Mouse (Mus musculus) T-helper 17 cell (primary cell): ENCODE data around the gene Neurl1b.

ENCODE experiments used
- in situ Hi-C, 2 experiments: fragments of 300-600 bp; cut with MboI, MseI; formaldehyde crosslinking; loops; 1 replicate in 1 of 2; 2 replicates in 1 of 2; pipeline ENCODE4 v1.15.1; 2025; ENCODE audit warnings: high pct_unique_total_duplicates in 2 of 2

Neurl1b gene

GRCm38 (mm10) chr17:26414523-26415354 lies at the start of gene Neurl1b:
TSS of gene Neurl1b (plus strand) at chr17:26414829.
- in situ Hi-C loops = no loop called here

GRCm38 (mm10) chr17:26366792-26367191 lies 47.8 kb upstream of the Neurl1b start:
- in situ Hi-C loops = no loop called here

- in situ Hi-C loops = no loop called here
Observed at GRCm38 (mm10) chr17:26368336-26368992, 46.2 kb upstream of the Neurl1b start.

GRCm38 (mm10) chr17:26370521-26371245 lies 43.9 kb upstream of the Neurl1b start:
- in situ Hi-C loops = no loop called here

- in situ Hi-C loops = no loop called here
Observed at GRCm38 (mm10) chr17:26371246-26371535, 43.4 kb upstream of the Neurl1b start.

- in situ Hi-C loops = no loop called here
Observed at GRCm38 (mm10) chr17:26373211-26373610, 41.4 kb upstream of the Neurl1b start.

GRCm38 (mm10) chr17:26376416-26376815 lies 38.2 kb upstream of the Neurl1b start:
- in situ Hi-C loops = loop anchor here (5.0 to 25.0 kb wide), 3 partner anchors 64 to 1589 kb away; no protein-coding TSS in a partner anchor

GRCm38 (mm10) chr17:26376994-26377744 lies 37.5 kb upstream of the Neurl1b start:
- in situ Hi-C loops = loop anchor here (5.0 to 25.0 kb wide), 3 partner anchors 65 to 1590 kb away; no protein-coding TSS in a partner anchor

GRCm38 (mm10) chr17:26380280-26380985 lies 34.2 kb upstream of the Neurl1b start:
- in situ Hi-C loops = loop anchor here (25.0 kb wide), 2 partner anchors 1107 to 1593 kb away; no protein-coding TSS in a partner anchor

- in situ Hi-C loops = loop anchor here (25.0 kb wide), 2 partner anchors 1106 to 1594 kb away; no protein-coding TSS in a partner anchor
Observed at GRCm38 (mm10) chr17:26380986-26381446, 33.6 kb upstream of the Neurl1b start.

GRCm38 (mm10) chr17:26381613-26382012 lies 33.0 kb upstream of the Neurl1b start:
- in situ Hi-C loops = loop anchor here (25.0 kb wide), 2 partner anchors 1106 to 1594 kb away; no protein-coding TSS in a partner anchor

- in situ Hi-C loops = loop anchor here (25.0 kb wide), 2 partner anchors 1105 to 1595 kb away; no protein-coding TSS in a partner anchor
Observed at GRCm38 (mm10) chr17:26382176-26382575, 32.5 kb upstream of the Neurl1b start.

GRCm38 (mm10) chr17:26382687-26383086 lies 31.9 kb upstream of the Neurl1b start:
- in situ Hi-C loops = loop anchor here (25.0 kb wide), 2 partner anchors 1105 to 1595 kb away; no protein-coding TSS in a partner anchor

- in situ Hi-C loops = loop anchor here (25.0 kb wide), 2 partner anchors 1103 to 1597 kb away; no protein-coding TSS in a partner anchor
Observed at GRCm38 (mm10) chr17:26384111-26384510, 30.5 kb upstream of the Neurl1b start.

GRCm38 (mm10) chr17:26385252-26386130 lies 29.1 kb upstream of the Neurl1b start:
- in situ Hi-C loops = loop anchor here (25.0 kb wide), 2 partner anchors 1102 to 1598 kb away; no protein-coding TSS in a partner anchor

GRCm38 (mm10) chr17:26386131-26386481 lies 28.5 kb upstream of the Neurl1b start:
- in situ Hi-C loops = loop anchor here (25.0 kb wide), 2 partner anchors 1101 to 1599 kb away; no protein-coding TSS in a partner anchor

GRCm38 (mm10) chr17:26388106-26388505 lies 26.5 kb upstream of the Neurl1b start:
- in situ Hi-C loops = loop anchor here (25.0 kb wide), 2 partner anchors 1099 to 1601 kb away; no protein-coding TSS in a partner anchor

GRCm38 (mm10) chr17:26389241-26389640 lies 25.4 kb upstream of the Neurl1b start:
- in situ Hi-C loops = loop anchor here (25.0 kb wide), 2 partner anchors 1098 to 1602 kb away; no protein-coding TSS in a partner anchor

GRCm38 (mm10) chr17:26390666-26391065 lies 24.0 kb upstream of the Neurl1b start:
- in situ Hi-C loops = loop anchor here (25.0 kb wide), 2 partner anchors 1097 to 1603 kb away; no protein-coding TSS in a partner anchor
